Mouse (Mus musculus) heart, embryonic 10.5 days (tissue): Measurements from ENCODE around the gene Lmntd1. TPM values are rescaled to one million over a fixed set of nuclear protein-coding genes. Genes with fewer than 3 reads are reported as not detected.
A peak's percentile ranks its signal among the peaks of the same experiment; 100 is the strongest.

Experiments used
- DNase-seq: peaks from one replicate; pipeline ENCODE4 v3.0.0-alpha.2; 2017; ENCODE audit warnings: low spot score
- H3K27ac ChIP-seq: fragments of 300-500 bp; sonication (generic); 2 replicates; pipeline ENCODE4 v1.5.1; 2016; ENCODE audit warnings: mild to moderate bottlenecking
- H3K27me3 ChIP-seq: fragments of 300-500 bp; sonication (generic); 2 replicates; pipeline ENCODE4 v1.6.1; 2016; ENCODE audit warnings: mild to moderate bottlenecking; ENCODE audit not compliant: poor library complexity, insufficient read depth, severe bottlenecking
- H3K36me3 ChIP-seq: fragments of 300-500 bp; sonication (generic); 2 replicates; pipeline ENCODE4 v1.6.1; 2016; ENCODE audit warnings: mild to moderate bottlenecking, moderate library complexity
- H3K4me1 ChIP-seq: fragments of 300-500 bp; sonication (generic); 2 replicates; pipeline ENCODE4 v1.6.1; 2016; ENCODE audit warnings: mild to moderate bottlenecking
- H3K4me3 ChIP-seq: fragments of 300-500 bp; sonication (generic); 2 replicates; pipeline ENCODE4 v1.5.1; 2016; ENCODE audit warnings: mild to moderate bottlenecking, moderate library complexity
- H3K9me3 ChIP-seq: fragments of 300-500 bp; sonication (generic); 2 replicates; pipeline ENCODE4 v1.6.1; 2016; ENCODE audit warnings: mild to moderate bottlenecking, moderate library complexity
- WGBS: fragments of 180-500 bp; shearing (Covaris S2); methylation state at CpG from one replicate; pipeline ENCODE4 v1.1.7; 2016; 5-methylcytosine and 5-hydroxymethylcytosine counted together
- polyA plus RNA-seq: library from polyadenylated mRNA; unstranded; fragments of >200 nt; fragmentation: Nextera tagmentation; extraction: Ambion mirVana; gene quantifications from 2 replicates; pipeline ENCODE4 v1.2.1, GENCODE M21; 2016

Gene Lmntd1
- polyA plus RNA-seq, 1 experiment from 2014 or later: 2.3 TPM

- 47% methylated on average over 15 of the region's 15 CpGs for WGBS
- no peaks in the 10 kb centered on the region for H3K9me3 ChIP-seq
- peaks cover 7% of the 10 kb centered on the region for H3K27me3 ChIP-seq
- H3K4me1 ChIP-seq: peaks cover 58% of the 10 kb centered on the region
- H3K4me3 ChIP-seq: no peak overlapping the region
- peak overlapping the region; percentile 82 for H3K27ac ChIP-seq
- no peaks in the 10 kb centered on the region for H3K36me3 ChIP-seq
- DNase-seq: peak; percentile 89
Measured at GRCm38 (mm10) chr6:145457066-145457465, 157.1 kb downstream of the Lmntd1 start.

- H3K27me3 ChIP-seq: peaks cover 7% of the 10 kb centered on the region
- peak overlapping the region; percentile 73 for H3K27ac ChIP-seq
- H3K36me3 ChIP-seq: no peaks in the 10 kb centered on the region
- no peak for DNase-seq
- H3K4me3 ChIP-seq: no peak overlapping the region
- 56% methylated on average over 15 of the region's 15 CpGs for WGBS
- H3K9me3 ChIP-seq: no peaks in the 10 kb centered on the region
- peaks cover 29% of the 10 kb centered on the region for H3K4me1 ChIP-seq
Measured at GRCm38 (mm10) chr6:145450628-145451403, 163.3 kb downstream of the Lmntd1 start.

DNA sequence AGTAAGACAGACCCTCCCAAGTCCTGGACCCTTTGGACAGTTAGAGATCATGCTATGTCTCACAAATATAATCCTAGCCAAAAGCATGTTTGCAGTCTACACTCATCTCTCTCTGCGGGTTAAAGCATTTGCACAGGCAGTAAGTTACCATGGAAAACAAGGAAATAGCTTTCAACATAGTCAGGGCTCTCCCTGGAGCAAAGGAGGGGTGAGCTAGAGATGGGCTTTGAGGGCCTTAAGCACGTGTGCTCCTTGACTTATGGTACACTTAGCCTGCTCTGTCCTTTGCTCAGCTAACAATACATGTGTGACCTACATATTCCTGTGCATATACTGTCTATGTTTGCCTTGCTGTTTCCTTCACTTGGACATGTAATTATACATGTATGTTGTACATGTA, 165.8 kb downstream of the Lmntd1 start:
- no peaks in the 10 kb centered on the region for H3K36me3 ChIP-seq
- no peak overlapping the region for H3K27ac ChIP-seq
- no peaks in the 10 kb centered on the region for H3K9me3 ChIP-seq
- 39% methylated on average over 2 of the region's 2 CpGs for WGBS
- DNase-seq: no peak
- no peak overlapping the region for H3K4me3 ChIP-seq
- peaks cover 35% of the 10 kb centered on the region for H3K4me1 ChIP-seq
- H3K27me3 ChIP-seq: no peaks in the 10 kb centered on the region

- WGBS: 76% methylated on average over 8 of the region's 8 CpGs
- no peak for DNase-seq
- Histone ChIP-seq H3K27me3 (no peaks in the 10 kb centered on the region), H3K27ac (peak overlapping the region; percentile 44; the same call in 1 of the 2 replicates), H3K4me3 (no peak overlapping the region), H3K4me1 (peaks cover 55% of the 10 kb centered on the region), H3K9me3 (no peaks in the 10 kb centered on the region), H3K36me3 (no peaks in the 10 kb centered on the region)
Measured at GRCm38 (mm10) chr6:145445811-145446500, 168.2 kb downstream of the Lmntd1 start.

GRCm38 (mm10) chr6:145445380-145445779, 168.7 kb downstream of the Lmntd1 start:
- no peaks in the 10 kb centered on the region for H3K27me3 ChIP-seq
- peak overlapping the region; percentile 44; the same call in 1 of the 2 replicates for H3K27ac ChIP-seq
- H3K9me3 ChIP-seq: no peaks in the 10 kb centered on the region
- WGBS: 85% methylated on average over 4 of the region's 4 CpGs
- DNase-seq: no peak
- peaks cover 49% of the 10 kb centered on the region for H3K4me1 ChIP-seq
- no peak overlapping the region for H3K4me3 ChIP-seq
- no peaks in the 10 kb centered on the region for H3K36me3 ChIP-seq

GRCm38 (mm10) chr6:145442786-145443185, 171.3 kb downstream of the Lmntd1 start:
- Histone ChIP-seq H3K36me3 (no peaks in the 10 kb centered on the region), H3K27me3 (no peaks in the 10 kb centered on the region), H3K4me1 (peaks cover 42% of the 10 kb centered on the region), H3K9me3 (no peaks in the 10 kb centered on the region), H3K4me3 (no peak overlapping the region), H3K27ac (peak overlapping the region; percentile 72; the same call in 1 of the 2 replicates)
- no peak for DNase-seq
- 47% methylated on average over 13 of the region's 13 CpGs for WGBS

- peak; percentile 89 for DNase-seq
- H3K27me3 ChIP-seq: no peaks in the 10 kb centered on the region
- H3K4me1 ChIP-seq: peaks cover 42% of the 10 kb centered on the region
- no peaks in the 10 kb centered on the region for H3K36me3 ChIP-seq
- H3K27ac ChIP-seq: peak overlapping the region; percentile 37; the same call in 1 of the 2 replicates
- no peak overlapping the region for H3K4me3 ChIP-seq
- no peaks in the 10 kb centered on the region for H3K9me3 ChIP-seq
- WGBS: 60% methylated on average over 18 of the region's 18 CpGs
Measured at GRCm38 (mm10) chr6:145441416-145442110, 172.6 kb downstream of the Lmntd1 start.

DNA sequence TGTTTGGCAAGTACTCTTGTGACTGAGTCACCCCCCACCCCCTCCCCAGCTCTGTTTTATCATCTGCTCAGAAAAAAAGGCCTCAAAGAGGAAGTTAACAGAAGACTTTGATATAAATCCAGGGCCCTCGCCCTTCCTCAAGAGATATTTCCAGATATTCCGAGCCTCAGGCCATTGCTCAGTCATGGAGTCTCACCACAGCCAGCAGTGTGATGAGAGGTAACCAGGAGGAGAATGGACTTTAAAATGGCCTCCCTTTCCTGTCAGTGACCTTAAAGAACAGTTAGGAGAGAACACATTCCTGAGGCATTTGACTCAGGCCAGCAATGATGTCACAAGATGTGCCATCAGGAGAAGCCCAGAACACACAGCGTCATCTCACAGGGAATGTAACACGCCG, 175.3 kb downstream of the Lmntd1 start:
- Histone ChIP-seq H3K27ac (peak overlapping the region; percentile 64; the same call in 1 of the 2 replicates), H3K4me3 (no peak overlapping the region), H3K4me1 (peaks cover 34% of the 10 kb centered on the region), H3K9me3 (no peaks in the 10 kb centered on the region), H3K27me3 (no peaks in the 10 kb centered on the region), H3K36me3 (no peaks in the 10 kb centered on the region)
- no peak for DNase-seq
- 61% methylated on average over 5 of the region's 5 CpGs for WGBS

GRCm38 (mm10) chr6:145435764-145436163, 178.4 kb downstream of the Lmntd1 start:
- Histone ChIP-seq H3K27me3 (no peaks in the 10 kb centered on the region), H3K4me3 (no peak overlapping the region), H3K27ac (0 out of 2 replicates have a peak overlapping the region, but pooled peaks have one; percentile 6), H3K9me3 (no peaks in the 10 kb centered on the region), H3K4me1 (peaks cover 30% of the 10 kb centered on the region), H3K36me3 (no peaks in the 10 kb centered on the region)
- no peak for DNase-seq
- 51% methylated on average over 10 of the region's 10 CpGs for WGBS

DNA sequence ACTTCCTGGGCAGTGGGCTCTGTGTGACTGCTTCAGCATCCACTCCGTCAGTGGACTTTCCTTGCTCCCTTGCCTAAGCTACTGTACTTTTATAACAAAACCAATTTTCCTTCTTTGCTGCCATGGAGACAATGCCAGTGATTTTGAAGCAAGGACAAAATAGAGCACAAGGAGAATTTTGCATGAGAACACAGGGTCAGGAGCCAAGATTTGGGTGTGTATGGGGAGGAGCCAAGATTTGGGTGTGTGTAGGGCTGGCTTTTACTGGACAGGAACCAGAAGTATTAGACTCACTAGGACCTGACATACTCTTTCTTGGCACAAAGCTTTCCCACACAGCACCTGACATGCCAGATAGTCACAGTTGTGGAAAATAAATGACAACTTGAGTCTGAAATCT, 179.0 kb downstream of the Lmntd1 start:
- WGBS: 81% methylated on average over 1 of the region's 1 CpGs
- Histone ChIP-seq H3K4me1 (peaks cover 30% of the 10 kb centered on the region), H3K4me3 (no peak overlapping the region), H3K27ac (0 out of 2 replicates have a peak overlapping the region, but pooled peaks have one; percentile 6), H3K27me3 (no peaks in the 10 kb centered on the region), H3K9me3 (no peaks in the 10 kb centered on the region), H3K36me3 (no peaks in the 10 kb centered on the region)
- DNase-seq: no peak

DNA sequence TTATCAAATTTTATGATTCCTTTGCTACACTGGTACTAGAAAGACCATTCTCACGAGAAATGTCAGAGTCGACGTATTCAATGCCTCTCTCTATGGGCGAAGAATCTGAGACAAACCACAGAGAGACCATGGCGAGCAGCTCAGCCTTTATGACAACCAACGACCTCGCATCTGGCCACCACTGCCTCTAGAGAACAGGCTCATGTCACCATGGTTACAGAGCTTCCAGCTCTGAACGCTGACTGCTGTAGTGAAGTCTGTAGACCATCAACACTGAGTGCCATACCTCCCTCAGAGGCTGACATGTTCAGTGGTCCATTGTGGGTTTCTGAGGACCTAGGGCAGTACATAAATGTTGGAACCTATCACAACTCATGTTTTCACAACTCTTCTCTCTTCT, 180.2 kb downstream of the Lmntd1 start:
- H3K9me3 ChIP-seq: no peaks in the 10 kb centered on the region; the same call in 1 of the 2 replicates
- H3K4me3 ChIP-seq: no peak overlapping the region
- 83% methylated on average over 8 of the region's 8 CpGs for WGBS
- H3K36me3 ChIP-seq: no peaks in the 10 kb centered on the region
- H3K4me1 ChIP-seq: peaks cover 25% of the 10 kb centered on the region
- DNase-seq: no peak
- H3K27me3 ChIP-seq: no peaks in the 10 kb centered on the region
- H3K27ac ChIP-seq: no peak overlapping the region; the same call in 1 of the 2 replicates

DNA sequence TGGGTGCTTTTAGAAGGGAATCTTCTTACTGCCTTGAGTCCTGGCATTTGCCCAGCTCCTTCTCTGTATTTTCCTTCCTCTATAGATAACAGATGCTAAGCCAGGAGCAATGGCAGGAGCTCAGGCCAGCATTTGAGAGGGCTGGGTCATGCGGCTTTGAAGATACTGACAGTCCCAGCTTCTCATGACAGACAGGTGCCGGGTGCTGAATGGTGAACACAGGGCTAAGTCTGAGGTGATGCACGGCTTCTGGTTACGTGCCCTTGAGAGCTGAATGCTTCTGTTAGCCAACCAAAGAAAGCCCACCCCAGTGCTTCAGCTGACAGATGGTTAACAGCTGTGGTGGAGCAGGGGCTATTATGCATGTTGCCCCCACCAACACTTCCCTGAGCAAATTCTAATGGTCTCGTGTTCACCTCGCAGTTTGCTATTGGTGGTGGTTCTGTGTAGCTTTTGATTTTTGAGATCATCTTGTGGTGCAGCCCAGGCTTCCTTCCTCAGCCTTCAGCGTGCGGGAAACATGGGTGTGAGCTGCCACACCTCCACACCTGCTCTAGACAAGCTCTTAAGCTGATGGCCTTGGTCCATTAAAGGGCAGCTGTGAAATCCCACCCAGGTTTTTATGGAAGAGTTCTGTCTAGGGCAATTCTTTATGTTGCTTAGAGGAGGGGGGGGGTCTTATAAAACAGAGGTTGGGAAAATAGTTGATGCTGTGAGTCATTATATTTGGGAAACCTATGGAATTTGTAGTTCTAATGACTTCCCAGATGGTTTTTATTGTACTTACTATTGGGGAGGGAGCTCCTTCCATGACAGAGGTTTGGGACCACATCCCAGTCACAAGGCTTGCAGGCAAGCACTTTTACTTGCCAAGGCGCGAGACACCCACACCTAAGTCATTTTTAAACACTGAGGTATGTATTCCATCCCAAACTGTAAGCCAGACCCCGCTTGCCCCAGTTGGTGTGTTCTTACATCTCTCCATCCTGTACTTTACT, 181.1 kb downstream of the Lmntd1 start:
- no peaks in the 10 kb centered on the region for H3K36me3 ChIP-seq
- H3K4me3 ChIP-seq: no peak overlapping the region
- H3K9me3 ChIP-seq: no peaks in the 10 kb centered on the region; the same call in 1 of the 2 replicates
- H3K27me3 ChIP-seq: no peaks in the 10 kb centered on the region
- H3K4me1 ChIP-seq: peaks cover 24% of the 10 kb centered on the region
- WGBS: 65% methylated on average over 11 of the region's 11 CpGs
- DNase-seq: no peak
- no peak overlapping the region for H3K27ac ChIP-seq
